Mouse (Mus musculus): ENCODE measurements at regions not wholly inside any gene's neighbourhood (a gene's known extent, or its start where the extent isn't known, plus 50 kb on each side); places are given as distances from the start of the nearest gene placed in this dataset.

- no peak for DNase-seq (ENCODE audit: low read depth, low spot score)
Measured at GRCm38 (mm10) chr8:26283957-26284356, 164.6 kb downstream of the Gm45692 start.

GRCm38 (mm10) chr8:26287665-26288064 is 168.3 kb downstream of the Gm45692 start:
- no peak for DNase-seq (ENCODE audit: low read depth, low spot score)

GRCm38 (mm10) chr8:26288163-26288562 is 168.8 kb downstream of the Gm45692 start:
- no peak for DNase-seq (ENCODE audit: low read depth, low spot score)

- no peak for DNase-seq (ENCODE audit: low read depth, low spot score)
Measured at GRCm38 (mm10) chr8:26298066-26298804, 178.9 kb downstream of the Gm45692 start.

GRCm38 (mm10) chr8:26300246-26300645 is 180.9 kb downstream of the Gm45692 start:
- no peak for DNase-seq (ENCODE audit: low read depth, low spot score)

- peak; percentile 66 for DNase-seq (ENCODE audit: low read depth, low spot score)
Measured at GRCm38 (mm10) chr8:26301961-26302360, 182.6 kb downstream of the Gm45692 start.

- DNase-seq (ENCODE audit: low read depth, low spot score): no peak
Measured at GRCm38 (mm10) chr8:26304566-26304965, 185.2 kb downstream of the Gm45692 start.

- DNase-seq (ENCODE audit: low read depth, low spot score): no peak
Measured at GRCm38 (mm10) chr8:26305061-26305879, 185.9 kb downstream of the Gm45692 start.

GRCm38 (mm10) chr8:26308121-26308641 is 188.8 kb downstream of the Gm45692 start:
- no peak for DNase-seq (ENCODE audit: low read depth, low spot score)

GRCm38 (mm10) chr8:26309764-26310163 is 190.4 kb downstream of the Gm45692 start:
- no peak for DNase-seq (ENCODE audit: low read depth, low spot score)

- DNase-seq (ENCODE audit: low read depth, low spot score): no peak
Measured at GRCm38 (mm10) chr8:26323606-26324350, 204.4 kb downstream of the Gm45692 start.

- no peak for DNase-seq (ENCODE audit: low read depth, low spot score)
Measured at GRCm38 (mm10) chr8:26324606-26325005, 205.3 kb downstream of the Gm45692 start.

GRCm38 (mm10) chr8:26329813-26330212 is 210.5 kb downstream of the Gm45692 start:
- DNase-seq (ENCODE audit: low read depth, low spot score): no peak

GRCm38 (mm10) chr8:26336906-26337650 is 217.7 kb downstream of the Gm45692 start:
- no peak for DNase-seq (ENCODE audit: low read depth, low spot score)

GRCm38 (mm10) chr8:26345078-26345477 is 225.7 kb downstream of the Gm45692 start:
- peak; percentile 58 for DNase-seq (ENCODE audit: low read depth, low spot score)

GRCm38 (mm10) chr8:26349231-26349630 is 229.9 kb downstream of the Gm45692 start:
- DNase-seq (ENCODE audit: low read depth, low spot score): no peak

GRCm38 (mm10) chr8:26349854-26350253 is 230.5 kb downstream of the Gm45692 start:
- no peak for DNase-seq (ENCODE audit: low read depth, low spot score)

GRCm38 (mm10) chr8:26350616-26351015 is 231.3 kb downstream of the Gm45692 start:
- DNase-seq (ENCODE audit: low read depth, low spot score): no peak

GRCm38 (mm10) chr8:26351643-26352540 is 232.6 kb downstream of the Gm45692 start:
- peak; percentile 72 for DNase-seq (ENCODE audit: low read depth, low spot score)

- DNase-seq (ENCODE audit: low read depth, low spot score): peak; percentile 86
Measured at GRCm38 (mm10) chr8:26352541-26353010, 233.2 kb downstream of the Gm45692 start.

Data from skeletal muscle tissue, adult 2 months (tissue).